In the genomic region with DNA sequence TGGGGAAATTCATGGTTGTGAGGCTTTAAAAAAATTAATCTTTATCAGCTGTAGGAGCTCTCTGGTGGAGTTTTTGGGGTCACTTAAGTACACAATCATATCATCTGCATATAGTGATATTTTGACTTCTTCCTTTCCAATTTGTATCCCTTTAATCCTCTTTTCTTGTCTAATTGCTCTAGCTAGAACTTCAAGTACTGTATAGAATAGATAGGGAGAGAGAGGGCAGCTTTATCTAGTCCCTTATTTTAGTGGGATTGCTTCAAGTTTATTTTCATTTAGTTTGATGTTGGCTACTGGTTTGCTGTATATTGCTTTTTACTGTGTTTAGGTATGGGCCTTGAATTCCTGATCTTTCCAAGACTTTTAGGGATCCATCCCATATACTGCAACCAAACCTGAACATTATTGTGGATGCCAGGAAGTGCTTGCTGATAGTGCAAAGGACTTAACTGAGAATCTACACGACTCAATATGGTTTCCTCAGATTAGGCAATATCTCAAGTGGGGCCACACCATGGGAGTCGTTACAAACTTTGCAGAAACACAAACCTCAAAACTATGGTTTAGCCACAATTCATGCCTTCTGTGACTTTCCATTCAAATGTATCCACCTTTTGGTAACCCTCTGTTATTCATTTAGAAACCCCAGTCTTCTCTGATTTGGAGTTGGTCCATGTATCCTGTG, we compare ENCODE assay signal across 7 mouse cellular contexts.
DNase-seq lines count a peak whose midpoint lies in the region; ATAC-seq and TF ChIP-seq lines count a peak whose summit lies in the region.
"Not testable (repeated sequence)": the region's sequence is repeated elsewhere in the genome, so short reads cannot be mapped to it uniquely, and the experiment has no call there.

No protein-coding gene starts in this region.

- not testable (repeated sequence) for H3K9me3 ChIP-seq in liver, embryonic 12.5 days (replicated peaks); liver, embryonic 14.5 days (ENCODE audit: control insufficient read depth, low read length); liver, embryonic 16.5 days (replicated peaks; ENCODE audit: control insufficient read depth, low read length)

- H3K27ac ChIP-seq in liver, embryonic 12.5 days; liver, embryonic 14.5 days; liver, embryonic 16.5 days (ENCODE audit: low read length): not testable (repeated sequence)
- peak overlapping the region; percentile 80 for H3K27ac ChIP-seq in macrophage

- H3K4me2 ChIP-seq in liver, embryonic 12.5 days; liver, embryonic 14.5 days (ENCODE audit: low read depth); liver, embryonic 16.5 days (ENCODE audit: low read depth, low read length): not testable (repeated sequence)

- TF ChIP-seq CTCF in liver, embryonic 14.5 days (IDR thresholded peaks at IDR 0.05; ENCODE audit: low read depth), result not testable (repeated sequence)

- H3K9ac ChIP-seq in liver, embryonic 12.5 days; liver, embryonic 14.5 days (replicated peaks); liver, embryonic 16.5 days (ENCODE audit: low read depth, low read length): not testable (repeated sequence)

- not testable (repeated sequence) for H3K4me3 ChIP-seq in liver, embryonic 12.5 days; liver, embryonic 14.5 days (ENCODE audit: insufficient read depth in 1 of 2, low read depth in 2 of 2, low read length in 2 of 2); liver, embryonic 16.5 days (ENCODE audit: low read depth, low read length); macrophage (ENCODE audit: inconsistent target)

- ATAC-seq in erythroblast, adult 5-6 weeks (replicated peaks; ENCODE audit: low FRiP score, poor library complexity, severe bottlenecking), result 0 out of 2 replicates have a peak, but pooled peaks have one; percentile 69
- ATAC-seq in granulocyte monocyte progenitor cell, adult 5-6 weeks (replicated peaks; ENCODE audit: poor library complexity, severe bottlenecking), result peak; percentile 62
- ATAC-seq in liver, embryonic 12.5 days, result peak; percentile 93
- ATAC-seq in liver, embryonic 14.5 days (ENCODE audit: insufficient read depth), result peak; percentile 93
- peak; percentile 75 for ATAC-seq in liver, embryonic 16.5 days (ENCODE audit: low read depth)
- peak; percentile 85 for ATAC-seq in megakaryocyte-erythroid progenitor cell, adult 5-6 weeks (replicated peaks; ENCODE audit: low FRiP score, low TSS enrichment, poor library complexity, severe bottlenecking)

- H3K4me1 ChIP-seq in liver, embryonic 12.5 days; liver, embryonic 14.5 days (replicated peaks; ENCODE audit: control insufficient read depth in 2 of 2, insufficient read depth in 2 of 2, low read length in 1 of 2); liver, embryonic 16.5 days (ENCODE audit: control insufficient read depth, low read depth, low read length): not testable (repeated sequence)

- WGBS in liver, embryonic 12.5 days (ENCODE audit: insufficient replicate concordance), result no CpG with 5 or more reads among the region's 2 CpGs
- no CpG with 5 or more reads among the region's 2 CpGs for WGBS in liver, embryonic 14.5 days (ENCODE audit: insufficient replicate concordance)
- no CpG with 5 or more reads among the region's 2 CpGs for WGBS in liver, embryonic 16.5 days (ENCODE audit: insufficient replicate concordance)
- no CpG with 5 or more reads among the region's 2 CpGs for WGBS in macrophage (ENCODE audit: missing documents)

- not testable (repeated sequence) for DNase-seq in liver, embryonic 14.5 days (ENCODE audit: low read depth in 3 of 3, low spot score in 3 of 3)

- H3K79me2 ChIP-seq in macrophage (ENCODE audit: inconsistent target), result not testable (repeated sequence)

- not testable (repeated sequence) for H3K27me3 ChIP-seq in liver, embryonic 12.5 days (replicated peaks); liver, embryonic 14.5 days (ENCODE audit: control insufficient read depth, insufficient read depth, low read length); liver, embryonic 16.5 days (ENCODE audit: control insufficient read depth, insufficient read depth, low read depth, low read length)

- H3K36me3 ChIP-seq in liver, embryonic 12.5 days; liver, embryonic 14.5 days (replicated peaks; ENCODE audit: control insufficient read depth, insufficient read depth, low read depth); liver, embryonic 16.5 days (ENCODE audit: control insufficient read depth, insufficient read depth); macrophage (ENCODE audit: inconsistent target): not testable (repeated sequence)

- not testable (repeated sequence) for TF ChIP-seq EP300 in liver, embryonic 14.5 days (IDR thresholded peaks at IDR 0.05; ENCODE audit: low read depth)
